Mouse (Mus musculus): ENCODE results near the gene Bhlha9. TPM values are rescaled to one million over a fixed set of nuclear protein-coding genes. Genes with fewer than 3 reads are reported as not detected.

The Bhlha9 gene
- polyA plus RNA-seq (2021; fragmentation: Nextera tagmentation): 6.1 and 6.5 TPM in 2 replicates
- long read RNA-seq, experiment 1, transcript Bhlha9-201 (1 exons, 1,207 nt): major isoform, 13 of 14 reads
- long read RNA-seq, experiment 1, partial matches to known transcripts: 0 of 14 reads
- long read RNA-seq, experiment 1, other reads (novel, unspliced or antisense): 1 of 14 reads
- long read RNA-seq, experiment 2, partial matches to known transcripts: 0 of 5 reads
- long read RNA-seq, experiment 2, other reads (novel, unspliced or antisense): 3 of 5 reads

DNA sequence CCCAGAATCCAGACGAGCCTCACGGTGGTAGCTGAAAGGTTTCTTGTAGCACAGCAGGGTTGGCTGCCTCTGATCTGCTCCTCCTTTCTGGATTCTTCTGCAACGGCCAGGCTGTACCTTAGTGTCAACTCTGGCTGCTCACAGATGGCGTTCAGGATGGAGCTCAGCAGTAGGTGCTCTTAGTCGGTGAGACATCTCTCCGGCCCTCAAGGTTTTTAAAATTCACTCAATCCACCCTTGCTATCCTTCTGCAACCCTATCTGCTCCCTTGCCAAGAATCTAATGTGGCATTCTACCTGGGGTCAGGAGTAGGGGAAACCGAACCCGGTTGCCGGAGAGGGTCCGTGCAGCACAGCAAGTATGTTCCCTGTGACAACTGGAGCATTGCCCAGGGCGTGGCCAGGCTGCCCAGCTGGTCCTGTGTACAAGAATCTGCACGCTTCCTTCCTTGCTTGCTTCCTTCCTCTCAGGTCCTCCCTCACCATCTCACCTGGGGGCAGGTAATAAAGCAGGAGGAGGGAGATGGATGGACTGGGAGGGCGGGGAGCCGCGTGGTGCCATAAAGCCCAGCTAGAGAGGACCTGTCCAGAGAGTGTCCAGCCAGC lies at the start of gene Bhlha9:
Gene Bhlha9 (plus strand): TSS at position 600 of the 605 bp plus-strand sequence.

DNA sequence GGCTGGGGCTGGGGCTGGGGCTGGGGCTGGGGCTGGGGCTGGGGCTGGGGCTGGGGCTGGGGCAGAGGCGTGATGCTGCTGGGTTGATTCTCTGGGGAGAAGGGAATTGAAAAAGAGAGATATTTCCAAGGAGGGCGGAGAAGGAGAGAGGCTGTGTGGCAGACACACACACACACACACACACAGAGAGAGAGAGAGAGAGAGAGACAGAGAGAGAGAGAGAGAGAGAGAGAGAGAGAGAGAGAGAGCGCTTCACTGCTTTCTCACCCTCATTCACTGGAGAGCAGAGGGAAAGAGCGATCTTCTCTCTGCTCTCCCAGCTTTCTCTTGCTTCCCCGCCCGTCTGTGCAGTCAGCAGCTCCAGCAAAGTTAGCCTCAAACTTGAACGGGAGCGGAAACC lies 7.2 kb downstream of the Bhlha9 start, which contains the start of gene Trarg1:
Gene Trarg1 (plus strand): TSS at position 301 of the 400 bp plus-strand sequence.

Other genes starting within 250 kb of the Bhlha9 start
- gene Abr, start 50.2 kb upstream of the Bhlha9 start, polyA plus RNA-seq (2021; fragmentation: Nextera tagmentation): 111 and 112 TPM in 2 replicates
- 0.21 and 0.39 TPM in 2 replicates for gene Trarg1, start 7.3 kb downstream of the Bhlha9 start, polyA plus RNA-seq (2021; fragmentation: Nextera tagmentation)
- gene Gosr1, start 91.1 kb downstream of the Bhlha9 start, polyA plus RNA-seq (2021; fragmentation: Nextera tagmentation): 23.7 and 30.9 TPM in 2 replicates
- 6.5 and 7.7 TPM in 2 replicates for gene Cpd, start 174.5 kb downstream of the Bhlha9 start, polyA plus RNA-seq (2021; fragmentation: Nextera tagmentation)
- gene Tmigd1, start 229.7 kb downstream of the Bhlha9 start, polyA plus RNA-seq (2021; fragmentation: Nextera tagmentation): not detected in 2 replicates

Measured in layer of hippocampus, adult 6 months (tissue).